Mouse (Mus musculus): Measurements from ENCODE around the gene Plekhf1. TPM values are rescaled to one million over a fixed set of nuclear protein-coding genes. Genes with fewer than 3 reads are reported as not detected.

Plekhf1 gene
- 2.2 and 2.5 TPM in 2 replicates for polyA plus RNA-seq (2014; fragmentation: Nextera tagmentation; extraction: Ambion mirVana)

DNA sequence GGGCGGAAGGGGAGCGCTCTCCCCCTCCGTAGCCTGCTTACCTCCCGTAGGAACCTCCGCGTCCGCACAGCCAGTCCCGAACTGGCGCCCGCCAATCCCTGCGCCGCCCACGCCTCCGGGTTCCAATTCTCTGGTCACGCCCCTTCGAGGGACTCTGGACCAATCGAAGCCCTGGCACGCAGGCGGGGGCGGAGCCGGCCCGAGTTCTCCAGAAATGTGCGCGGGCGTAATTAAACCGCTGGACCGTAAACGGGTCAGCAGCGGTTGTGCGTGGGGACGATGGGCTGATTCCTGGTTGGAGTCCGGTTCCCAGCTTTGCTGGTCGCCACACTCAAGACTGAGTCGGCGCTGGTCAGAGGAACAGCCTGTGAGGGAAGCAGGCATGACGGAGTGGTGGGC, at the start of gene Plekhf1:
TSS of gene Plekhf1 (minus strand) at position 117 of the 399 bp plus-strand sequence.
- H3K4me3 ChIP-seq (ENCODE audit: low read depth, low read length), result peak within 1 kb of the TSS; percentile 60
- no peaks in the 10 kb centered on the region for H3K36me3 ChIP-seq (ENCODE audit: control insufficient read depth, insufficient read depth, low read length)
- H3K27ac ChIP-seq (ENCODE audit: low read depth), result peak within 1 kb of the TSS; percentile 70; the same call in 1 of the 2 replicates
- H3K9me3 ChIP-seq (ENCODE audit: control insufficient read depth, low read length), result no peaks in the 10 kb centered on the region
- H3K4me2 ChIP-seq (ENCODE audit: low read length), result peak within 1 kb of the TSS; percentile 85
- no peaks in the 10 kb centered on the region; the same call in 1 of the 2 replicates for H3K4me1 ChIP-seq (replicated peaks; ENCODE audit: control insufficient read depth, insufficient read depth, low read length)
- H3K27me3 ChIP-seq (replicated peaks; ENCODE audit: control insufficient read depth, insufficient read depth, low read length), result peaks cover 13% of the 10 kb centered on the region
- under 1% methylated on average over 35 of the region's 36 CpGs for WGBS
- H3K9ac ChIP-seq (ENCODE audit: low read length), result peak within 1 kb of the TSS; percentile 56
- ATAC-seq (replicated peaks; ENCODE audit: low FRiP score, low TSS enrichment, low read depth) (peak; percentile 96), DNase-seq (ENCODE audit: low spot score) (peak; percentile 89)

DNA sequence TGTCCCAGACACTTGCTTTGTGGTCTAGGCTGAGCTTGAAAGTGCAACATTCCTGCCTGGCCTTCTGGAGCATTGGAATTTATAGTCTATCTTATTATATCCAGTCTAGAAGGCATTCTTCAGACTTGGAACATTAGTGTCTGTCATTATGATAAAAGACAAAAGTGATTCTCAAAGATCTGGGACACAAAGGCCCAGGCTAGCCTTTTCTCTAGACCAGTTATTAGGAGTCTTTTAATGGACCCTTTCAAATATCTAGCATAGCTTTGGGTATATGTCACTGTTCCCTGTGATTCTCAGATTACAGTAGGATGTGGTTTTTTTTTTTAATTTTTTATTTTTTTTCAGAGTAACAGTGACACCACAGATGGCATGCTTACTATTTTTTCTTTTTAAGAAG, 44.7 kb upstream of the Plekhf1 start:
- Histone ChIP-seq H3K36me3 (ENCODE audit: control insufficient read depth, insufficient read depth, low read length) (peaks cover 15% of the 10 kb centered on the region), H3K27ac (ENCODE audit: low read depth) (no peak overlapping the region), H3K4me1 (replicated peaks; ENCODE audit: control insufficient read depth, insufficient read depth, low read length) (peaks cover 5% of the 10 kb centered on the region), H3K9me3 (ENCODE audit: control insufficient read depth, low read length) (no peaks in the 10 kb centered on the region), H3K27me3 (replicated peaks; ENCODE audit: control insufficient read depth, insufficient read depth, low read length) (no peaks in the 10 kb centered on the region), H3K9ac (ENCODE audit: low read length) (no peak overlapping the region), H3K4me2 (ENCODE audit: low read length) (no peak overlapping the region), H3K4me3 (ENCODE audit: low read depth, low read length) (no peak overlapping the region)
- no peak for DNase-seq (ENCODE audit: low spot score)
- no peak for ATAC-seq (replicated peaks; ENCODE audit: low FRiP score, low TSS enrichment, low read depth)

- no peaks in the 10 kb centered on the region for H3K27me3 ChIP-seq (replicated peaks; ENCODE audit: control insufficient read depth, insufficient read depth, low read length)
- no peak for DNase-seq (ENCODE audit: low spot score)
- H3K4me1 ChIP-seq (replicated peaks; ENCODE audit: control insufficient read depth, insufficient read depth, low read length), result peaks cover 5% of the 10 kb centered on the region
- peak overlapping the region; percentile 97 for H3K4me3 ChIP-seq (ENCODE audit: low read depth, low read length)
- no peak for ATAC-seq (replicated peaks; ENCODE audit: low FRiP score, low TSS enrichment, low read depth)
- no peak overlapping the region for H3K27ac ChIP-seq (ENCODE audit: low read depth)
- H3K9ac ChIP-seq (ENCODE audit: low read length), result peak overlapping the region; percentile 84
- no peaks in the 10 kb centered on the region for H3K9me3 ChIP-seq (ENCODE audit: control insufficient read depth, low read length)
- H3K36me3 ChIP-seq (ENCODE audit: control insufficient read depth, insufficient read depth, low read length), result peaks cover 22% of the 10 kb centered on the region
- H3K4me2 ChIP-seq (ENCODE audit: low read length), result peak overlapping the region; percentile 92
- WGBS, result 11% methylated on average over 4 of the region's 4 CpGs
Observed at GRCm38 (mm10) chr7:38271859-38272258, 44.0 kb upstream of the Plekhf1 start.

- Histone ChIP-seq H3K36me3 (ENCODE audit: control insufficient read depth, insufficient read depth, low read length) (peaks cover 26% of the 10 kb centered on the region), H3K4me1 (replicated peaks; ENCODE audit: control insufficient read depth, insufficient read depth, low read length) (peaks cover 5% of the 10 kb centered on the region), H3K4me2 (ENCODE audit: low read length) (peak overlapping the region; percentile 92), H3K9me3 (ENCODE audit: control insufficient read depth, low read length) (no peaks in the 10 kb centered on the region), H3K27me3 (replicated peaks; ENCODE audit: control insufficient read depth, insufficient read depth, low read length) (no peaks in the 10 kb centered on the region), H3K4me3 (ENCODE audit: low read depth, low read length) (peak overlapping the region; percentile 97), H3K27ac (ENCODE audit: low read depth) (peak overlapping the region; percentile 67; the same call in 1 of the 2 replicates), H3K9ac (ENCODE audit: low read length) (peak overlapping the region; percentile 84)
- ATAC-seq (replicated peaks; ENCODE audit: low FRiP score, low TSS enrichment, low read depth) (no peak; the same call in none of the 2 replicates), DNase-seq (ENCODE audit: low spot score) (no peak)
- WGBS, result under 1% methylated on average over 11 of the region's 11 CpGs
Observed at GRCm38 (mm10) chr7:38271511-38271811, 43.6 kb upstream of the Plekhf1 start.

- Histone ChIP-seq H3K36me3 (ENCODE audit: control insufficient read depth, insufficient read depth, low read length) (peaks cover 32% of the 10 kb centered on the region), H3K9me3 (ENCODE audit: control insufficient read depth, low read length) (no peaks in the 10 kb centered on the region), H3K4me3 (ENCODE audit: low read depth, low read length) (peak within 1 kb of the TSS; percentile 97), H3K27me3 (replicated peaks; ENCODE audit: control insufficient read depth, insufficient read depth, low read length) (no peaks in the 10 kb centered on the region), H3K27ac (ENCODE audit: low read depth) (peak within 1 kb of the TSS; percentile 67; the same call in 1 of the 2 replicates), H3K4me1 (replicated peaks; ENCODE audit: control insufficient read depth, insufficient read depth, low read length) (peaks cover 5% of the 10 kb centered on the region), H3K9ac (ENCODE audit: low read length) (peak within 1 kb of the TSS; percentile 84), H3K4me2 (ENCODE audit: low read length) (peak within 1 kb of the TSS; percentile 92)
- DNase-seq (ENCODE audit: low spot score) (peak; percentile 99), ATAC-seq (replicated peaks; ENCODE audit: low FRiP score, low TSS enrichment, low read depth) (peak; percentile 97)
- WGBS, result under 1% methylated on average over 38 of the region's 38 CpGs
Observed at GRCm38 (mm10) chr7:38270703-38271510, 43.1 kb upstream of the Plekhf1 start, which contains the start of gene Pop4. Gene Pop4 (minus strand): TSS chr7:38271423.

DNA sequence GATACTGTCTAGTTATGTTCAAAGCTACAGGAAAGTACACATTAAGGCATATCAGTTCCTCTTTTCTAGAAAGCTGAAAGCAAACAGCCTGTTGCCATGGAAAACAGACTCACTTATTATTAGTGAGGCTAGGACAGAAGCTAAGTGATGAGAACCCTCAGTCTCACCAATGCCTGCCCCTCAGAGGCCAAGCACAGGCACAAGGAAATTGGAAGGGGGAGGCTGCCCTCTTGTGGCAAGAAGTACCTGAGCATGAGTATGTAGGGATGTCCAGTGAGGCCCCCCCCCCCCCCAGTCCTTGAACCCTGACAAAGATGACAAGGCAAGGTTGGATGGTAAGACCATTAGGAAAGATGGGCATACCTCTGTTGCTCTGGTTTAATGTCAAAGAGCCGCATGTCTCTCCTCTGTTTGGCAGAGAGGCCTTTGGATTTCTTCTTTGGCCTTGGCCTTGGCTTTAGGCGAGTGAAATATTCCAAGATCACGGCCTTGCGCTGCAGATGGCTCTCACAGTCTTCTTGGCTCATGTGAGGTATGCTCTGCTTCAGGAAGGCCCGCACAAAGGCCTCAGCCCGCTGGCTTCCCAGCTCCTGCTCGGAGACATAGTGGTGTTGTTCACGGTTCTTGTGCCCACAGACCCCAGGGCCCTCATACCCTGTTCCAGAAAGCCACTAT, 39.3 kb upstream of the Plekhf1 start:
- DNase-seq (ENCODE audit: low spot score) (peak; percentile 62), ATAC-seq (replicated peaks; ENCODE audit: low FRiP score, low TSS enrichment, low read depth) (no peak)
- Histone ChIP-seq H3K9ac (ENCODE audit: low read length) (no peak overlapping the region), H3K9me3 (ENCODE audit: control insufficient read depth, low read length) (no peaks in the 10 kb centered on the region), H3K4me3 (ENCODE audit: low read depth, low read length) (no peak overlapping the region), H3K36me3 (ENCODE audit: control insufficient read depth, insufficient read depth, low read length) (peaks cover 68% of the 10 kb centered on the region), H3K27ac (ENCODE audit: low read depth) (no peak overlapping the region), H3K27me3 (replicated peaks; ENCODE audit: control insufficient read depth, insufficient read depth, low read length) (no peaks in the 10 kb centered on the region), H3K4me2 (ENCODE audit: low read length) (no peak overlapping the region), H3K4me1 (replicated peaks; ENCODE audit: control insufficient read depth, insufficient read depth, low read length) (peaks cover 5% of the 10 kb centered on the region)
- 85% methylated on average over 8 of the region's 8 CpGs for WGBS

- DNase-seq (ENCODE audit: low spot score) (no peak), ATAC-seq (replicated peaks; ENCODE audit: low FRiP score, low TSS enrichment, low read depth) (no peak)
- H3K27ac ChIP-seq (ENCODE audit: low read depth), result no peak overlapping the region
- H3K4me3 ChIP-seq (ENCODE audit: low read depth, low read length), result no peak overlapping the region
- H3K4me2 ChIP-seq (ENCODE audit: low read length), result no peak overlapping the region
- peaks cover 64% of the 10 kb centered on the region for H3K36me3 ChIP-seq (ENCODE audit: control insufficient read depth, insufficient read depth, low read length)
- H3K27me3 ChIP-seq (replicated peaks; ENCODE audit: control insufficient read depth, insufficient read depth, low read length), result no peaks in the 10 kb centered on the region
- WGBS, result 87% methylated on average over 5 of the region's 5 CpGs
- no peaks in the 10 kb centered on the region for H3K4me1 ChIP-seq (replicated peaks; ENCODE audit: control insufficient read depth, insufficient read depth, low read length)
- no peaks in the 10 kb centered on the region for H3K9me3 ChIP-seq (ENCODE audit: control insufficient read depth, low read length)
- H3K9ac ChIP-seq (ENCODE audit: low read length), result no peak overlapping the region
Observed at GRCm38 (mm10) chr7:38262406-38262805, 34.6 kb upstream of the Plekhf1 start.

DNA sequence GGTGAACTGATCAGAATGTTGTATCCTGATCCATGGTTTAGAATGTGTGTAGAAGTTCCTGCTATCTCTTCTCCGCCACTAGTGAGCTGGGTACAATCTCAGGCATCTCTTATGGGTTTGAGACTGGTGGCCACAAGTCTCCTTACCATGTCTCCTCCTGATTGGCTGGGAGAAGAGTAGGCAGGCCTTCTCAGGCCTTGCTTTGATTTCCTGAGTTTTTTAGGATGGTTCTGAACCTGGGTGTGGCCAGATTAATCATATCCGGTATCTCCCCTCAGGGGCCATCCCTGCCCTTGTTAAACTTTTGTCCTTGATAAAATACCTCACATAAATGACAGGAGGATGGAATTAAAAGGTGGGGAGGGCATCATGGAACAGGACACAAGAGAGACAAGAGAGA, 31.8 kb upstream of the Plekhf1 start:
- no peaks in the 10 kb centered on the region for H3K4me1 ChIP-seq (replicated peaks; ENCODE audit: control insufficient read depth, insufficient read depth, low read length)
- no peak overlapping the region for H3K27ac ChIP-seq (ENCODE audit: low read depth)
- peaks cover 36% of the 10 kb centered on the region for H3K36me3 ChIP-seq (ENCODE audit: control insufficient read depth, insufficient read depth, low read length)
- H3K27me3 ChIP-seq (replicated peaks; ENCODE audit: control insufficient read depth, insufficient read depth, low read length), result no peaks in the 10 kb centered on the region
- DNase-seq (ENCODE audit: low spot score) (no peak), ATAC-seq (replicated peaks; ENCODE audit: low FRiP score, low TSS enrichment, low read depth) (no peak)
- no peak overlapping the region for H3K9ac ChIP-seq (ENCODE audit: low read length)
- H3K4me3 ChIP-seq (ENCODE audit: low read depth, low read length), result no peak overlapping the region
- H3K4me2 ChIP-seq (ENCODE audit: low read length), result no peak overlapping the region
- H3K9me3 ChIP-seq (ENCODE audit: control insufficient read depth, low read length), result no peaks in the 10 kb centered on the region
- 84% methylated on average over 2 of the region's 2 CpGs for WGBS
